Mouse (Mus musculus) right cerebral cortex, postnatal 36 days (tissue): ENCODE measurements at regions not wholly inside any gene's neighbourhood (a gene's known extent, or its start where the extent isn't known, plus 50 kb on each side); places are given as distances from the start of the nearest gene placed in this dataset.

Source experiments
- DNase-seq, 2 experiments: peaks; one replicate each; pipeline ENCODE4 v3.0.0; 2022; ENCODE audit warnings: low spot score in 2 of 2, mixed read lengths in 1 of 2

DNA sequence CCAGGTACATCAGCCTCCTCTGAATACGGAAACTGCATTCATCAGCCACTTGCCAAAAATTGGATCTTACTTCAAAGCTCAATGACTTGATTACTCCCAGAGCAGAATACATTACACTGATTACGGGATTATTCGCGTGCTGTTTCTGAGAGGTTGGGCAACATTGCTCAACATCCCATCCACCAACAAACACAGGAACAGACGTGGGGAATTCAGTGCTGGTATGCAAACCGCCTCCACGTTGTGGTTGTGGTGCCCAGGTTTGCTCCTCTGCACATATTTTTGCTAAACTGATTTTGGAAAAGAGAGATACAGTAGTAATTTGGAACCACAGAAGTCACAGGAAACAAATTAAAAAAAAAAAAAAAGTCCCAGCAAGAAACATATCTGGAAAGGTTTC, 266.9 kb downstream of the Dhx15 start:
- no peak for DNase-seq

DNA sequence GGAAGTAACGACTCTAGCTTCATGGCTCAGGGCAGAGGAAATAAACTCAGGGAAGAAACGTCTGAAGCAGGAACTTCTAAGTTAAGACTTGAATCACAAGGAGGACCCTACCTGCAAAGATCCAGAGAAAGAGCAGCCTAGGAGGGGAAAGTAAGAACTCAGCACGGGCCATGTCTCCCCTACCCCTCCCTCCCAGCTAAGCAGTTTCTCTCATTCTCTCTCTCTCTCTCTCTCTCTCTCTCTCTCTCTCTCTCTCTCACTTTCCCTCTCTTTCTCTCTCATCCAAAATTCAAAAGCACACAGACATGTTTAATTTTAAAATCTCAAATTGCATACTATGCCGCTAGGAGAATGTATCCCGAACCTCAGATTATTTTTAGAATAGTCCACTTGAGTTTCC, 267.3 kb downstream of the Dhx15 start:
- DNase-seq: no peak

DNA sequence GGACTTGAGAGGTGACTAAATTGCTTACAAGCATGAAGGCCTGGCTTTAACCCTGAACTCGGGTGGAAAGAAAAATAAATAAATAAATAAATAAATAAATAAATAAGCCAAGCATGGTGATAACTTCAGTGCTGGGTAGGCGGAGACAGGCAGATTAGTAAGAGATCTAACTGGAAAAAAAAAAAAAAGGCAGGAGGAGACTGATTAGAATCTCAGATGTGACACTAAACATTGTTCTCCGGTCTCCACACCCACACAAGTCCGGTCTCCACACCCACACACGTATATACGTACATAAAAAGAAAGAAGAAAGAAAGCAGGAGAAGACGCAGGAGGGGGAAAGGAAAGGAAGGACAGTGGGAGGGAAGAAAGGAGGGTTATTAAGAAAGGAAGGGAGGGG, 267.8 kb downstream of the Dhx15 start:
- no peak for DNase-seq

DNA sequence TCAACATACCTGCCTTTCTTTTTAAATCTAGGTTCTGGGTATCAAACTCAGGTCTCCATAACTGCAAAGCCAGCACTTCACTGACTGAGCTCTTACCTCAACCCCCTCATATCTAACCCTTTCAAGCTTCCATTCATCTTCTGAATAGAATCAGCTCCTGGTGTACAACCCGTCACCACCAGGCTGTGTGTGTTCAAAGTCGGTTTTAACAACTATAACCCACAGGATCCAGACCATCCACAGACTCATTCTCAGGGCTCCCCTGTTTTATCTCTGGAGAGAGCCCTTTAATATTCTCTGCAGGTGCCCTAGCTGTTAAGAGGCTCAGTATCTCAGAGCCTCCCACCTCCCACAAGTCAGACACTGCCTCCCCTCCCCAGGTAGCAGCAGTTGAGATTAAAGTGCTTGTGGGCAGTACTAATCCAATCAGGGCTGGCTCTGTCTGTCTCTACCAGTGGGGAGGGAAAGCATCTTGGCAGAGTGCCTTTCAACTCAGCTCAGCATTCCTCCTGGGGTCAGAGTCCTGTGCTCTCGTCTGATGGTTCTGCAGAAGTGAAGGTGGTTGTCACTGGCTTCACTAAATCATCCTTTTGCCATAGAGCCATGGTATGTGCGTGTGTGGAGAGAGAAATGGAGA, 272.4 kb downstream of the Dhx15 start:
- DNase-seq: no peak

DNA sequence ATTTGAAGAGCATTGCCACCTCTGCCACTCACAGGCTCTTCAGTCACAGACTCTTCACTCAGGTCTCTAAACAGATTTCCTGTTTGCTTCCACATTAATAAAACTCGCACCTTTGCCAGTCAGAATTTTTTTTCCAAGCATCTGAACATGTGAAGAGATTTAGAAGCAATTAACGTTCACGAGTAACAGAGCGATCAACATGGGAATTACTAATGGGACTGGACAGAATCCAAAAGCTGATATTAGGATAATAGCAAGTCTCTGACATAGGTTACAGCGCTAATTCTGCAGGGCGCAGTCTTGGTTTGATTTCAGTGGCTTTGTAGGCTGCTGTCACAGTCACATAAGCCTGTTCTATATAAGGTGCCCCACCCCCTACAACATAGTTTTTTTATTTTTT, 275.6 kb downstream of the Dhx15 start:
- DNase-seq: no peak

DNA sequence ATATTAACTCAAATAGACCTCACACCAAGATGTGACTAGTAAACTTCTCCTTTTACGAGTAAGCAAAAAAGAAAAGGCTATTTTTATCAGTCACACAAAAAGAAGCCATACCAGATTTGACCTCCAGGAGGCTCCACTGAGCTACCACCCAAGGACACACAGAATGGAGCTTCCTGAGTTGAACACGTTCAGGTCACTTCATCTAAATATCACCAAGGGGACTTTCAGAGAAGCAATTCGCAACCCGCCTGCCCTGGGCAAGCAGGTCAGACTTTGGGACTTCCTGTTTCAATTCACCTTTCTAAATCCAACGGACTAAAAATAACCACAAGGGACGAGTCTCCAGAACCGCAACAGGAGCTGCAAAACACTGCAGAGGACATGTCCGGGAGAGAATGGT, 281.5 kb downstream of the Dhx15 start:
- DNase-seq: no peak

DNA sequence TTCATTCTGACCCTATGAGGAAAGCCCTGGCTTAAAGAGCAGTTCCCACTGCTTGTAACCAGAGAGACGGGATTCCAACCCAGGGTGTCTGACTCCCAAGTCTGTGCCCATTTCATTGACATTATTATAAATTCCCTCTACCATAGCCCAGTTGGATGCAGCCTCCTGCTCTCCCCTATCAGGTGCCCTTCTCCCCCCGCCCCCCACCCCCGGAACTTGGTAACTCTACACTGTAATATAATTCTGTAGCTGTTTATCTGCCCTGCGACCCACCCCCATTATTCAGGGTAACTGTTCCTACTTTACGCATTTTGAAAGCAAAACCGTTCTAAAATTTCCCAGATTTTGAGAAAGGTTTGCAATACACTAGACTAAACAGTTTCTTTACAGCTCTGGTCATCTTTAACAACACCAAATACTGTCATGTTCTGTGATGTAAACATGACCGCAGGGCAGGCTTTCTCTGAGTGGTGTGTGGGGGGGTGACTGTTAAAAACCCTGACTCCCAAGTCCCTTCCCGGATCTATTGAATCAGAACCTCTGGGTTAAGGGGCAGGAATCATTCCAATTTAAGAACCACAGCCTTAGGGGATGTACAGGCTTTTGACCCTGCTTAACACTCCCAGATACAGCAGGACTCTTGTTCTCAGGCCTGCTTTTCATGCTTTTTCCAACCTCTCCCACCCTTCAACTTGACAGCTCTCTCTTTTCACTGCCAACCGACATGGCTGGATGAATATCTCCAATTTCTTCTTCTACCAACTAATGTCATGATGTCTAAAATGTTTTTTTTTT, 283.8 kb downstream of the Dhx15 start:
- no peak for DNase-seq

DNA sequence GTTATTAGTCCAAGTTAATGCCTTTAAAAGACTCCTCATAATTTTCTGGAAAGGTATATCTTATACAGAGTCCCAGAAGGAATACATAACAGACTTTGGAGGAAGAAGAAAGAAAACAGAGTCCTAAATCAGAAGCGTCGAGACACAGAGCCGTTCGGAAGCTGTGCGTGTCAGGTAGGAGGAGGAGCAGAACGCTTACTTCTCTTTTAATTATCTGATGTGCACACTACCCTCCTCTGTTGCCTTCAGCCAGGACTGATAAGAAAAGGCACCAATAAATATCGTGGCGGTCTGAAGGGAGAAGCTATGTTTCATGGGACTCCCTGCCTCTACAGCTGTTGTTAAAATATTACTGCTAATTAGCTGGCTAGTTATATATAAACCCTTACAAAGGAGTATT, 296.2 kb downstream of the Dhx15 start:
- DNase-seq: no peak

DNA sequence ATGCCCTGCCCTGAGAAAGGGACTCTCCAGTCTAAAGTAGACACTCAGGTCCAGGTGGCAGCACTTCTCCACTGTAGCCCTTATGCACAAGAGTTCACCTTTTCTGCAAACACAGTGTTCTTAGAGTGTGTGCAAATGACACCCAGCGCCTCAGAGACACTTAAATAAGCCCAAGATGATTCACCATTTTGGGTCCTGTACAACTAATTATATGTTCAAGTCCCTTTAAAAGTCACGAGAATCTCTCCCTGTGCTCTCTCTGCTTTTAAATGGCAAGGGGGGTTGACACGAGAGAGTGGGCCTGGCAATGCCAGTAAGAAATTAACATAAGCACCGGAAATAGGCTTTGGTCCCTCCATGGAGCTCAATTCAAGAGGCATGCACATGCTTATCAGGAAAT, 299.0 kb downstream of the Dhx15 start:
- no peak for DNase-seq

DNA sequence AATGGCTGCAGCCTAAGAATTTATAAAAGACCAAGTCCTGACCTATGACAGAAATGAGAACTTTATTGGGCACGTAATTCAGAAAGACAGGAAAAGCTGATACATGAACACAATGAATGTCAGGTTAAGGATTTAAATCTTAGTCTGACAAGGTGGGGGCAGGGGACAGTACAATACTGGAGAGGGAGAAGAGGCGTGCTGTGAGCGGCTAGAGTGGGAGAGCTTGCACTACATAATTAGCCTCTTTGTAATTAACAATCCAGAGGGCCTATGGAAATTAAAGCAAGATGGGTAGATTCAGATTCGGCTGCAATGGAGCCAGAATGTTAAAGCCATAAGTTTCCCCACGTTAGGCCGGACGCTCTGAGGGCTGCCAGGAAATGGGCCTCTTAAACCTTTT, 301.9 kb downstream of the Dhx15 start:
- DNase-seq: no peak

DNA sequence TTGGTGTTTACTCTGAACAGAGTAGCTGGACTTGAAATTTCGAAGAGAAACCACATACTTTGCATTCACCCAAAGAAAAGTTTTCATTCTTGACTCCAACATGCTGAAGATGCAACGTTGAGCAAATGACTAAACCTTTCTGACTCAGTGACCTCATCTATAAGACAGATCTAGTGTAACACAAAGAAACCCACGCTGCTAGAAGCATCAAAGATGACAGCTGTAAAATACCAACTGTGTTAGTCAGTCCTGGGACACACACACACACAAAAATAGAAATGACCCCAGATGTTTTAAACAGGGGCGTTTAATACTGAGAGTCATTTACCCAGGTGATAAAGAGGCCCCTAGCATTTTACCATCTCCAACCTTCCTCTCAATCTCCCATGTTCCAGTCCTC, 307.7 kb downstream of the Dhx15 start:
- no peak for DNase-seq

DNA sequence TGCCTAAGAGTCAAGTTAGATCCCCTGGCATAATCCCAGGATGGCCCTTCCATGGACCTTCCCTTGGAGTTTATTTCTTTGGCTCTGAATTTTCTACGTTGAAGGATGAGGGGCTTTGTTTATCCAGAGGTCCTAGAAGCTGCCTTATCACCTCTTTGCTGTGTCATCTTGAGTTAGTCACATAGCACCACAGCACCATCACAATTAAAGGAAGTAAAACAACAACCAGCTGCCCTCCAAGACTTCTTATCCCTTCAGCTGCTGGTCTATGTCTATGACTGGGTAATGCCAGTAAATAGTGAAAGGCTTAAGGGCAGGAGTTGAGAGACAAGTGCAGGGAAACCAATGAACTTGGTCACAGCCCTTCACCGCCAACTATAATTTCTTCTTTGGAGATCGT, 308.1 kb downstream of the Dhx15 start:
- no peak for DNase-seq

DNA sequence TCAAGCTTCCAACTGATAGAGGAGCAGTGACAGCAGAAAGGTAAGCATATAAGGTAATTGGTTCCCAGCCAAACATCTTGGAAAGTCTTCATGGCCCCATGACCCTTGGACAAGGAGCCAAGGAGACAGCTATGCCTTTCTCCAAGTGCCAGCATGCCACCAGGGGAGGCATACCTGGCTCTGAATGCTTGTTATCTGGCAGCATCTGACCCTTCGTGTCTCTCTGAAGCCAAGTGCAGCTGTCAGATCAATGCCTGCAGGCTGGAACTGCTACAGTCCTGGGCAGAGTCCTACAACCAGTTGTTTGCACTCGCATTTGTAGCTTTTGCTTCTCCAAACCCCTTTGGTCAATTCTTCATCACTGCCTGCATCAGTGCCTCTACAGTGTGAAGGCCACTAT, 309.3 kb upstream of the Ppargc1a start:
- no peak for DNase-seq

DNA sequence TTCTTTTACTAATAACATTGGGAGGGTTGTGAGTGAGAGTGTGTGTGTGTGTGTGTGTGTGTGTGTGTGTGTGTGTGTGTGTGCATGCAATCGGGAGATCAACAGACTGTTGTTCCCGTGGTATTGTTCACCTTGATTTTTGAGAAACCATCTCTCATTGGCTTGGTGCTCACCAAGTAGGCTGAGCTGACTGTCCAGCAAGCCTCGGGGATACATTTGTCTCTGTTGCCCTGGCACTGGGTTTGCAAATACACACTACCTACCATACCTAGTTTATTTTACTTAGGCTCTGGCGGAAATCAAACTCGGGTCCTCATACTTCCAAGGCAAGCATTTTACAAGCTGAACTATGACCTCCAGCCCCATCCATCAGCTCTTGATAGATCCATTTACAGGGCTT, 306.0 kb upstream of the Ppargc1a start:
- DNase-seq: no peak

DNA sequence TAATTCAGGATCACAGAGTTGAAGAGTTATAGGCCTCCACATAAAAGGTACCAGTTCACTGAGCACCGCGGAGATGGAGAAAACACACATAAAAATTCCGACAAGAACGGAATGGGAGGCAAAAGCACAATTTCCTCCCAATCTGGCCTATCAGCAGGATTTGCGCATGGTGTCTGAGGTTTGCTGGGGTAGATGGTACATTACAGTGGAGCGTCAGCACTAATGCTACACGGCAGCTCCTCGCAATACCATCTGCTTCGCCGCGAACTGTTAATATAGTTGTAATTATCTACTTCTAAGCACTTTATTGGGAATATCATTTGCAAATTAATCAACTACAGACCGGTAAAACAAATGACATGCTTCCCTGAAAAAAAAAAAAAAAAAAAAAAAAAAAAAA, 304.2 kb upstream of the Ppargc1a start:
- DNase-seq: no peak

DNA sequence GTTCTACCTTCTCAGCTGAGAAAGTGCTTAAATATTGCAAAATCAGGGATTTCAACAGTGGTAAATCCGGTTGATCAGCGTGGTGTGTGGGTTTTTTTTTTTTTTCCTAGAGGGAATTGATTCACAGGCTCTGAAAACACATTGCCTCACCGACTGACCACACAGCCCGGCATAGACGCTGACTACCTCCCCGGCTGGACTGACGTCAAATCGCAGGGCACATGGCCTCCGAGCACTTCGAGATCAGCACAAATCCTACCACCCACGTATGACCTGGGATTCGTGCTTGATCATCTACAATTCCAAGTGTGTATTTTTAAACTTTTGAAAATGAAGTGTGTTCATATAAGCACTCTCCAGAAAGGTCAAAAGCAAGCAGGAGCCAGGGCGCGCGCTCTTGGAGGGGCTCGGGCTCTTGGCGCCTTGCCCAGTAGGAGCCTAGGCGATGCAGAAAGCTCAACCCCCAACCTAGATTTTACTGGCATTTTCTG, 300.7 kb upstream of the Ppargc1a start:
- no peak for DNase-seq

DNA sequence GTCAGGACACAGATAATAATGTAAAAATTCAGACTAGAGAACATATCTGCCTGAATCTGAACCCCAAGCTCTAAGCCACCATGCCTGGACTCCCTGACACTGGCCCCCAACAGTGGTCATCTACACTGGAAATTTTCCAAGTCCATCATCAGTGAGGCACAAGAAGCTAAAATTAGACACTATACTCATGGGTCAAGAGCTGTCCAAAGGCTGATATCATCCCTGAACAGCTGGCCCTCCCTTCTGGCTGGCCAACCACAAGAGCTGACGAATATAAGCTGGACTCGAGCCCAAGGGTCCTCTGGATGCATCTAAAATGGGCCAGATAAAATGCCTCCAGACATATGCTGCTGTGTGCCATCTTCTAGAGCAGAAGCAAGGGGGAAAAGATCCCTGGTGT, 298.5 kb upstream of the Ppargc1a start:
- no peak for DNase-seq

DNA sequence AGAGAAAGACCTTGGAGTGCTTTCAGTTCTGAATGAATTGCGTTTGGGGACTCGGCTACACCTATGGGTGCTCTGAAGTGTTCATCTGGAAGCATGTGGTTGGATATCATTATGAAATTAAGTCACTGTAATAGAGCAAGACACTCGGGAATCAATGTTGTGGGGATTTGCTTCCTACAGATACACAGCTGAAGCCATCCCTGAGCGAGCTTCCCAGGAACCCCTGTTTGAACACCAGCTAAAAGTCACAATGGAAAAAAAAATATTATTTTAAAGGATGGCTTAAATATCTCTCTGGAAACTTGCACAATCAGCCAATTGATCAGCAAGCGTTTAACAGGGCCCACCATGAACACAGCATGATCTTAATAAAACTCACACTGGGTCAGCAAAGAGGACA, 293.0 kb upstream of the Ppargc1a start:
- DNase-seq: no peak

DNA sequence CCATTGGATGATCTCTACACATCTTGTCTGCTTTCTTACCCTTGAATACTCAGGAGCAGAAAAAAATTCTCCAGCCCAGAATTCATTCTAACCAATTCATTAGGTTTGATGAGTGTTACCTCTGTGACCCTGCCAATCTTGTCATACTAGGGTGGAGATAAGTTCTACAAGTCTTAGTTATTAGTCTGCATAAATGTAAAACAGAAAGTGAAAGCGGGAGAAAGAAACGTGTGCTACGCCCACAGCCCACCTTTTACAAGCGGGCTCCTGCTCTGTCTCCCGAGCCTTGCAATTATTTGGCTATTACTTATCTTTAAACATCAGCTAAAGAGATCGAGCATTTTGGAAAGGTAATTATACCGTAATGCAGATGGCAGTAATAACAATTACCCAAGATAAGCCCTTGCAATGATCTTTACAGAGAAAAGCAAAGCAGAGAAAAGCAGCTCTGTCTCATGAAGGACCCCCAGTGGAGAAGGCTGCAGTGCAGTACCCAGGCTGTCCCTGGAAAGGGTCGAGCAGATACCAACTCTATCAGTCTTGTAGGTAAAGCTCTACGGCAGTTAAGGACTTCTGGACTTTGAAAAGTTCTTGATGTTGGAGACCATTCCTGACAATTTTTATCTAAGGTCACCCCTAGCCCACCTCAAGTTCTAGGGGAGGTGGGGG, 286.1 kb upstream of the Ppargc1a start:
- no peak for DNase-seq

DNA sequence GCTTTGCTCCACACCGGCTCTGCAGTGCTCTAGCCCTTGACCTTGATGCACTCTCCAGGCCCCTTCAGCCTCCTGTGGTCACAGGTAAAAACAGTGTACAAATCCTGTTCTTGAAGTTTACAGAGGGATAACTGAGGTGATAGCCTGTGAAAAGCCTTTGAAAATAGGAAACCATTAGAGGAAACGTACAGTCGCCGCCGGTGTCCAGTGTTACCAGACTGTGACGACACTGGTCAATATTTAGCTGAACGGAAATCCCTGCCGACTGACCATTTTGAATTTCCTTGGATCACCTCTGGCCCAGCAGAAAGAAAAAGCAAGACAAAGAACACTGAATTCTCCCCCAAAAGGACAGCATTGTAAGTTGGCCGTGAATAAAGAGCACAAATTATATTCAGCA, 282.6 kb upstream of the Ppargc1a start:
- no peak for DNase-seq

DNA sequence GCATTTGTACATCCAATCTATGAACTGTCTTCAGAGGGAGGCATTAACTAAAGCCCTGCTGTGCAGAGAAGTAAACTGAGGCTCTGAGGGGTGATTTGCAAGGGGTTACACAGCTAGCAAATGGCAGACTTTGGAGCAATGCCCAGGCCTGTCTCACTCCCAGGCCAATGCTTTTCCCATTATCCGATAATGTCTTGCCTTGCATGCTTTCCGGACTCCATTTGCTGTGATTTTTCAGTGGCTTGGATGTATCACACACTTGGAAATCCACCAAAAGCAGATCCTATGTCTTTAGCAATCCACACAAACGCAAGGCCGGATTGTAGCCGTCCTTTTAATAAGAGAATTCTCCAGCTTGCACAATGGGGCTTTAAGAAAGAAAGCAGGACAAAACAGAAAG, 281.7 kb upstream of the Ppargc1a start:
- DNase-seq: no peak

DNA sequence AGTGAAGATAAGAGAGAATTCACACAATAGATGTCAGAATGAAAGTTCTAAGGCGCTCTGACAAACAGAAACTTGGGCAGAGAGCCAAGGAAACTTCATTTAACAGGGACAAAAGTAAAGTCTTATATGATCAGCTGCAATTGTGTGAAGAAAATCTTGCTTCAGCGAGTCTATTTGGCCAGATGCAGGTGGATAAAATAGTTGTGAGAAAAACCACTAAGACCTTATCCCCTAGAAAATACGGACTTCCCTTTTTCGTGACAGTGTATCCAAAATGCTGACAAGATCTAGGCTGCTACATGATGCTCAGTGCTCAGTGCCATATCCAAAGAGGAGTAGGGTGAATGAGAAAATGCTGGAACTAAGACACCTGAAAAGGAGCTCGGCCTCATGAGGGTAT, 274.7 kb upstream of the Ppargc1a start:
- DNase-seq: no peak

DNA sequence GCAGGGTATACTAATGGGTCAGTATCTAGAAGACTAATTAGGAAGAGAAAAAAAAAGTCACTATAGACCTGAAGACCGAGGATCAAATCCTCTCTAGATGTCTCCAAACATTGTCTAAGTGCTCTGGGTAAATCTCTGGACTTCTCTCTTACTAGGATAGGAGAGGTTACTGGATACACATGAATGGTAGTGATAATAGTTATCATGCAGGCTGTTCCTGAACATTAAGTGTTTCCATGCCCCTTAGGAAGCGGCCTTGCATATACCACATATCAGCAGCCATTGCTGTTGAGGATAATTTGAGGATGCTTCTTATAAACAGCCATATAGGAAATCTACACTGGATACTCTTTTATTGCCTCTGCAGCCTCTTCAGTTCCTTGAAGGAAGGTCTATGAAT, 274.2 kb upstream of the Ppargc1a start:
- no peak for DNase-seq
